Mouse (Mus musculus) ES-Bruce4 (cell line): Measurements from ENCODE around the gene Tgfbr3.

ENCODE experiments used
- CTCF ChIP-seq: IDR thresholded peaks from one replicate; pipeline ENCODE4 v1.8.1; 2011; ENCODE audit warnings: low read depth, low read length
- EP300 ChIP-seq: IDR thresholded peaks from 2 replicates; pipeline ENCODE4 v1.6.1; 2011; ENCODE audit warnings: low read depth, low read length; ENCODE audit not compliant: insufficient read depth
- POLR2A ChIP-seq: IDR thresholded peaks from one replicate; pipeline ENCODE4 v1.8.1; 2011; ENCODE audit warnings: low read length; ENCODE audit not compliant: insufficient read depth

- TF ChIP-seq EP300: no peak
- no peak for TF ChIP-seq CTCF
- TF ChIP-seq POLR2A: no peak
Observed at GRCm38 (mm10) chr5:107074350-107074749, 215.1 kb downstream of the Tgfbr3 start.
